Mouse (Mus musculus) limb, embryonic 12.5 days (tissue): ENCODE measurements around the gene Slc22a5. TPM values are rescaled to one million over a fixed set of nuclear protein-coding genes. Genes with fewer than 3 reads are reported as not detected.
"Not testable (repeated sequence)": the region's sequence is repeated elsewhere in the genome, so short reads cannot be mapped to it uniquely, and the experiment has no call there.

Experiments used
- ATAC-seq: fragments of 200-750 bp; cut with Nextera tagmentation; 2 replicates; pipeline ENCODE4 v1.8.0; 2017; ENCODE audit warnings: low read depth, moderate TSS enrichment; ENCODE audit not compliant: insufficient number of reproducible peaks, insufficient read depth, low FRiP score, low TSS enrichment
- H3K27ac ChIP-seq: fragments of 300-500 bp; sonication (generic); 2 replicates; pipeline ENCODE4 v1.5.1; 2016; ENCODE audit warnings: mild to moderate bottlenecking, moderate library complexity
- H3K27me3 ChIP-seq: fragments of 300-500 bp; sonication (generic); 2 replicates; pipeline ENCODE4 v1.6.1; 2016; ENCODE audit warnings: mild to moderate bottlenecking, moderate library complexity
- H3K36me3 ChIP-seq: fragments of 300-500 bp; sonication (generic); 2 replicates; pipeline ENCODE4 v1.6.1; 2016; ENCODE audit warnings: mild to moderate bottlenecking, moderate library complexity
- H3K4me1 ChIP-seq: fragments of 300-500 bp; sonication (generic); replicated peaks from 2 replicates; pipeline ENCODE4 v1.6.1; 2016
- H3K4me2 ChIP-seq: fragments of 300-500 bp; sonication (generic); 2 replicates; pipeline ENCODE4 v1.6.1; 2016; ENCODE audit warnings: mild to moderate bottlenecking, moderate library complexity
- H3K4me3 ChIP-seq: fragments of 300-500 bp; sonication (generic); replicated peaks from 2 replicates; pipeline ENCODE4 v1.5.1; 2016; ENCODE audit warnings: mild to moderate bottlenecking
- H3K9ac ChIP-seq: fragments of 300-500 bp; sonication (generic); replicated peaks from 2 replicates; pipeline ENCODE4 v1.6.1; 2016; ENCODE audit warnings: mild to moderate bottlenecking, moderate library complexity
- H3K9me3 ChIP-seq: fragments of 300-500 bp; sonication (generic); 2 replicates; pipeline ENCODE4 v1.6.1; 2016; ENCODE audit warnings: mild to moderate bottlenecking, moderate library complexity
- WGBS: fragments of 180-500 bp; shearing (Covaris S2); methylation state at CpG from one replicate; pipeline ENCODE4 v1.1.7; 2016; 5-methylcytosine and 5-hydroxymethylcytosine counted together
- polyA plus RNA-seq: library from polyadenylated mRNA; unstranded; fragments of >200 nt; fragmentation: Nextera tagmentation; extraction: Ambion mirVana; gene quantifications from 2 replicates; pipeline ENCODE4 v1.2.1, GENCODE M21; 2016

Slc22a5 gene
- 6.4 and 6.7 TPM in 2 replicates for polyA plus RNA-seq

GRCm38 (mm10) chr11:53891505-53892451 is at the start of gene Slc22a5:
Gene Slc22a5, minus strand, starts transcription at chr11:53891660.
- H3K4me2 ChIP-seq = peak within 1 kb of the TSS; percentile 90
- peak within 1 kb of the TSS; percentile 64 for H3K4me3 ChIP-seq
- 4% methylated on average over 62 of the region's 63 CpGs for WGBS
- peak; percentile 97 for ATAC-seq
- H3K4me1 ChIP-seq = peaks cover 4% of the 10 kb centered on the region; the same call in 1 of the 2 replicates
- H3K9ac ChIP-seq = peak within 1 kb of the TSS; percentile 73
- H3K27me3 ChIP-seq = no peaks in the 10 kb centered on the region
- H3K9me3 ChIP-seq = no peaks in the 10 kb centered on the region
- no peaks in the 10 kb centered on the region for H3K36me3 ChIP-seq
- H3K27ac ChIP-seq = no peak within 1 kb of the TSS

- ATAC-seq = not testable (repeated sequence)
These were observed 40.5 kb upstream of the Slc22a5 start for GRCm38 (mm10) chr11:53931944-53932318.

GRCm38 (mm10) chr11:53931091-53931943 is 39.9 kb upstream of the Slc22a5 start:
- 36% methylated on average over 17 of the region's 17 CpGs for WGBS
- Histone ChIP-seq H3K9me3 (no peaks in the 10 kb centered on the region), H3K36me3 (no peaks in the 10 kb centered on the region)

More at GRCm38 (mm10) chr11:53931944-53932318, 40.5 kb upstream of the Slc22a5 start:
- not testable (repeated sequence) for H3K4me3 ChIP-seq, H3K9me3 ChIP-seq, H3K27me3 ChIP-seq, H3K36me3 ChIP-seq, H3K9ac ChIP-seq, H3K4me1 ChIP-seq, H3K27ac ChIP-seq, H3K4me2 ChIP-seq
- 75% methylated on average over 4 of the region's 4 CpGs for WGBS

GRCm38 (mm10) chr11:53929741-53930140 is 38.3 kb upstream of the Slc22a5 start:
- Histone ChIP-seq H3K4me1 (no peaks in the 10 kb centered on the region), H3K36me3 (no peaks in the 10 kb centered on the region), H3K9me3 (no peaks in the 10 kb centered on the region), H3K4me3 (no peak overlapping the region), H3K27me3 (no peaks in the 10 kb centered on the region), H3K9ac (no peak overlapping the region), H3K4me2 (no peak overlapping the region), H3K27ac (no peak overlapping the region)
- ATAC-seq = no peak
- 78% methylated on average over 3 of the region's 3 CpGs for WGBS

More at GRCm38 (mm10) chr11:53931091-53931943, 39.9 kb upstream of the Slc22a5 start:
- H3K27ac ChIP-seq = no peak overlapping the region
- H3K4me2 ChIP-seq = no peak overlapping the region
- H3K27me3 ChIP-seq = no peaks in the 10 kb centered on the region
- H3K9ac ChIP-seq = no peak overlapping the region
- no peaks in the 10 kb centered on the region for H3K4me1 ChIP-seq
- H3K4me3 ChIP-seq = no peak overlapping the region
- ATAC-seq = no peak

GRCm38 (mm10) chr11:53928585-53928984 is 37.1 kb upstream of the Slc22a5 start:
- H3K9me3 ChIP-seq = no peaks in the 10 kb centered on the region
- no peaks in the 10 kb centered on the region for H3K4me1 ChIP-seq
- no peak overlapping the region for H3K27ac ChIP-seq
- no peak overlapping the region for H3K4me3 ChIP-seq
- no peak overlapping the region for H3K9ac ChIP-seq
- no peak overlapping the region for H3K4me2 ChIP-seq
- H3K36me3 ChIP-seq = no peaks in the 10 kb centered on the region
- H3K27me3 ChIP-seq = no peaks in the 10 kb centered on the region
- WGBS = 75% methylated on average over 3 of the region's 3 CpGs
- ATAC-seq = no peak

- WGBS = 89% methylated on average over 5 of the region's 5 CpGs
- H3K4me1 ChIP-seq = no peaks in the 10 kb centered on the region
- no peaks in the 10 kb centered on the region for H3K36me3 ChIP-seq
- ATAC-seq = no peak
- H3K27me3 ChIP-seq = no peaks in the 10 kb centered on the region
- H3K4me2 ChIP-seq = no peak overlapping the region
- H3K9me3 ChIP-seq = no peaks in the 10 kb centered on the region
- H3K27ac ChIP-seq = no peak overlapping the region
- H3K9ac ChIP-seq = no peak overlapping the region
- no peak overlapping the region for H3K4me3 ChIP-seq
These were observed 34.8 kb upstream of the Slc22a5 start for GRCm38 (mm10) chr11:53926303-53926702.

GRCm38 (mm10) chr11:53918851-53919250 is 27.4 kb upstream of the Slc22a5 start:
- Histone ChIP-seq H3K4me2 (no peak overlapping the region), H3K27ac (no peak overlapping the region), H3K9ac (no peak overlapping the region), H3K4me1 (no peaks in the 10 kb centered on the region), H3K9me3 (no peaks in the 10 kb centered on the region), H3K4me3 (no peak overlapping the region), H3K27me3 (no peaks in the 10 kb centered on the region), H3K36me3 (no peaks in the 10 kb centered on the region)
- ATAC-seq = no peak
- 96% methylated on average over 4 of the region's 4 CpGs for WGBS

- H3K4me3 ChIP-seq = no peak overlapping the region
- no peaks in the 10 kb centered on the region for H3K4me1 ChIP-seq
- H3K36me3 ChIP-seq = no peaks in the 10 kb centered on the region
- 72% methylated on average over 4 of the region's 4 CpGs for WGBS
- H3K27me3 ChIP-seq = no peaks in the 10 kb centered on the region
- no peak overlapping the region for H3K27ac ChIP-seq
- H3K9me3 ChIP-seq = no peaks in the 10 kb centered on the region
- no peak for ATAC-seq
- no peak overlapping the region for H3K4me2 ChIP-seq
- no peak overlapping the region for H3K9ac ChIP-seq
These were observed 19.6 kb upstream of the Slc22a5 start for GRCm38 (mm10) chr11:53911011-53911410.

- Histone ChIP-seq H3K4me2 (no peak overlapping the region), H3K9me3 (no peaks in the 10 kb centered on the region), H3K27me3 (no peaks in the 10 kb centered on the region), H3K4me1 (peaks cover 10% of the 10 kb centered on the region; the same call in 1 of the 2 replicates), H3K27ac (no peak overlapping the region), H3K36me3 (no peaks in the 10 kb centered on the region), H3K9ac (no peak overlapping the region), H3K4me3 (no peak overlapping the region)
- WGBS = 89% methylated on average over 8 of the region's 8 CpGs
- no peak for ATAC-seq
These were observed 17.2 kb upstream of the Slc22a5 start for GRCm38 (mm10) chr11:53908686-53909085.

GRCm38 (mm10) chr11:53904534-53904925 is 13.1 kb upstream of the Slc22a5 start:
- Histone ChIP-seq H3K9me3 (no peaks in the 10 kb centered on the region), H3K27ac (peak overlapping the region; percentile 18; the same call in 1 of the 2 replicates), H3K9ac (no peak overlapping the region), H3K4me2 (no peak overlapping the region), H3K36me3 (no peaks in the 10 kb centered on the region), H3K27me3 (no peaks in the 10 kb centered on the region), H3K4me3 (no peak overlapping the region), H3K4me1 (peaks cover 11% of the 10 kb centered on the region; the same call in 1 of the 2 replicates)
- ATAC-seq = no peak
- 74% methylated on average over 9 of the region's 9 CpGs for WGBS
